Mouse (Mus musculus) midbrain, embryonic 16.5 days (tissue): Measurements from ENCODE around the gene Lcn5. TPM values are rescaled to one million over a fixed set of nuclear protein-coding genes. Genes with fewer than 3 reads are reported as not detected.

Experiments
- ATAC-seq: fragments of 200-750 bp; cut with Nextera tagmentation; 2 replicates; pipeline ENCODE4 v1.8.0; 2017; ENCODE audit warnings: moderate TSS enrichment
- H3K27ac ChIP-seq: fragments of 300-500 bp; sonication (generic); 2 replicates; pipeline ENCODE4 v1.5.1; 2014; ENCODE audit warnings: mild to moderate bottlenecking, low read length, mixed read lengths
- H3K27me3 ChIP-seq: fragments of 300-500 bp; sonication (generic); 2 replicates; pipeline ENCODE4 v1.6.1; 2014; ENCODE audit warnings: low read depth, low read length, mixed read lengths; ENCODE audit not compliant: control insufficient read depth, insufficient read depth
- H3K36me3 ChIP-seq: fragments of 300-500 bp; sonication (generic); 2 replicates; pipeline ENCODE4 v1.6.1; 2014; ENCODE audit warnings: mild to moderate bottlenecking, low read length, moderate library complexity, mixed read lengths; ENCODE audit not compliant: control insufficient read depth, insufficient read depth
- H3K4me1 ChIP-seq: fragments of 300-500 bp; sonication (generic); 2 replicates; pipeline ENCODE4 v1.6.1; 2014; ENCODE audit warnings: mild to moderate bottlenecking, low read length, mixed read lengths; ENCODE audit not compliant: control insufficient read depth, insufficient read depth
- H3K4me2 ChIP-seq: fragments of 300-500 bp; sonication (generic); 2 replicates; pipeline ENCODE4 v1.6.1; 2014; ENCODE audit warnings: mild to moderate bottlenecking, low read length, mixed read lengths
- H3K4me3 ChIP-seq: fragments of 300-500 bp; sonication (generic); 2 replicates; pipeline ENCODE4 v1.5.1; 2014; ENCODE audit warnings: low read depth, mild to moderate bottlenecking, low read length, moderate library complexity, mixed read lengths
- H3K9ac ChIP-seq: fragments of 300-500 bp; sonication (generic); 2 replicates; pipeline ENCODE4 v1.6.1; 2014; ENCODE audit warnings: low read depth, low read length, mixed read lengths
- H3K9me3 ChIP-seq: fragments of 300-500 bp; sonication (generic); replicated peaks from 2 replicates; pipeline ENCODE4 v1.6.1; 2014; ENCODE audit warnings: mild to moderate bottlenecking, low read length, mixed read lengths; ENCODE audit not compliant: control insufficient read depth, poor library complexity, severe bottlenecking
- WGBS: fragments of 180-500 bp; shearing (Covaris S2); extraction: QIAGEN DNeasy Blood & Tissue Kit; methylation state at CpG from one replicate; pipeline ENCODE4 v1.1.7; 2014; 5-methylcytosine and 5-hydroxymethylcytosine counted together
- polyA plus RNA-seq: library from polyadenylated mRNA; unstranded; fragments of >200 nt; fragmentation: Nextera tagmentation; extraction: Ambion mirVana; gene quantifications from 2 replicates; pipeline ENCODE4 v1.2.1, GENCODE M21; 2015

Gene Lcn5
- polyA plus RNA-seq, 1 experiment from 2014 or later, result not detected

GRCm38 (mm10) chr2:25661245-25661970, 3.7 kb downstream of the Lcn5 start:
- Histone ChIP-seq H3K36me3 (no peaks in the 10 kb centered on the region), H3K4me3 (no peak overlapping the region), H3K4me2 (no peak overlapping the region), H3K27ac (no peak overlapping the region), H3K9ac (no peak overlapping the region), H3K4me1 (no peaks in the 10 kb centered on the region), H3K9me3 (no peaks in the 10 kb centered on the region), H3K27me3 (no peaks in the 10 kb centered on the region)
- 92% methylated on average over 6 of the region's 6 CpGs for WGBS
- no peak for ATAC-seq

DNA sequence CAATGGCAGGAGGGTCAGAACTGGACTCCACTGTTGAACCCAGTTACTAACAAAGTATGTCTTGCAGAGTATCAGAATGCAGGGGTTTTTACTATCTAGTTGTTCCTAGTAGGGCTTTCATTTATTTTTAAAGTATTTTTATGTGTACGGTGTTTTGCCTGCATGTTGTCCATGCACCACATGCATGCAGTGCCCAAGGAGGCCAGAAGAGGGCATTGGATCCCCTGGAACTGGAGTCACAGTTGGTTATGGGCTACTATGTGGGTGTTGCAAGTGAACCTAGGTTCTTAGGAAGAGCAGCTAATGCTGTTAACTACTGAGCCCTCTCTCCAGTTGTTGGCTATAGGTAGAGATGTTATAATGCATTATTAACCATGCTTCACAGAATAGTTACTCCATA, 5.8 kb downstream of the Lcn5 start:
- no peaks in the 10 kb centered on the region for H3K9me3 ChIP-seq
- no peaks in the 10 kb centered on the region for H3K4me1 ChIP-seq
- H3K27ac ChIP-seq, result no peak overlapping the region
- H3K9ac ChIP-seq, result no peak overlapping the region
- no peaks in the 10 kb centered on the region for H3K27me3 ChIP-seq
- H3K4me2 ChIP-seq, result no peak overlapping the region
- H3K4me3 ChIP-seq, result no peak overlapping the region
- H3K36me3 ChIP-seq, result no peaks in the 10 kb centered on the region
- WGBS, result 77% methylated on average over 1 of the region's 1 CpGs
- no peak for ATAC-seq

DNA sequence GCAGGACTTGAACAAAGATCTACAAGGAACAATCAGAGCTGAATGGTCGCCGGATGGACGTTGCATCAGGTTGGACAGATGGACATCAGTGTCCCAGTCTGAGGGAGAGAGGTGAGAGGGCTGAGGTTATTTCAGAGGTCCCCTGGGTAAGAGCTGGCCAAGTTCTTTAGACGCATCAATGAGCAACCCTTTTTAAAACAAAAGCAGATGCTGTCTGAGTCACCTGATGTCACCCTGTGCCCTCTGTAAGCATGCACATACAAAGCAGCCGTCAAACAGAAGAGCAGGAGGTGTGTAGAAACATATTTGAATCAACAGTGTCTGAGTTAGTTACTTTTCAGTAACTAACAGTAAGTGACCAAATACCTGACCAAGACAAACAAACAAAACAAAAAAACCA, 6.4 kb downstream of the Lcn5 start:
- H3K9me3 ChIP-seq, result no peaks in the 10 kb centered on the region
- no peak overlapping the region for H3K4me3 ChIP-seq
- no peak overlapping the region for H3K4me2 ChIP-seq
- H3K27ac ChIP-seq, result no peak overlapping the region
- H3K36me3 ChIP-seq, result no peaks in the 10 kb centered on the region
- no peaks in the 10 kb centered on the region for H3K27me3 ChIP-seq
- H3K4me1 ChIP-seq, result no peaks in the 10 kb centered on the region
- no peak for ATAC-seq
- no peak overlapping the region for H3K9ac ChIP-seq
- 84% methylated on average over 5 of the region's 5 CpGs for WGBS

GRCm38 (mm10) chr2:25666516-25666915, 8.8 kb downstream of the Lcn5 start:
- Histone ChIP-seq H3K27ac (no peak overlapping the region), H3K4me3 (no peak overlapping the region), H3K9ac (no peak overlapping the region), H3K27me3 (no peaks in the 10 kb centered on the region), H3K4me2 (no peak overlapping the region), H3K4me1 (no peaks in the 10 kb centered on the region), H3K9me3 (no peaks in the 10 kb centered on the region), H3K36me3 (no peaks in the 10 kb centered on the region)
- no peak for ATAC-seq
- 73% methylated on average over 1 of the region's 1 CpGs for WGBS

DNA sequence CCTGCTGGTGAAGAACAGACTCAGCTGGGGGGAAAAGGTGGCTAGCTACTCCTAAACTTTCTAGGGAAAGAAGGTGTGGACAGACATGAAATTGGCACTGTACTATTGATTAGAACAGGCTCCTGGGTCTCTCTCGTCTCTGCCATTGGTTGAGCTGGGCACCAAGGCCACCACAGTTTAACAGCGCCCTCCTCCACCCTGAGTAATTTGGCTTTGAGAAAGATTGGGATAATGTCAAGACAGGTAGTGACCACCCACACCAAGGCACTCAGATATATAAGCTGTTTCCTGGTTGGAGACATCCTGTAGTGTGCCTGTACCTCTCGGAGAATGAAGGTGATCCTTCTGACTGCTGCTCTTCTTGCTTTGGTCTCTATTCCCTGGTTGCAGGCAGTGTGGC, 18.7 kb downstream of the Lcn5 start, which contains the start of gene Lcn6:
Lcn6 (plus strand) TSS at position 301 of the 400 bp plus-strand sequence.
- Histone ChIP-seq H3K27me3 (no peaks in the 10 kb centered on the region), H3K4me3 (no peak within 1 kb of the TSS), H3K36me3 (no peaks in the 10 kb centered on the region), H3K9me3 (no peaks in the 10 kb centered on the region), H3K27ac (no peak within 1 kb of the TSS), H3K4me1 (no peaks in the 10 kb centered on the region), H3K9ac (no peak within 1 kb of the TSS), H3K4me2 (no peak within 1 kb of the TSS)
- ATAC-seq, result no peak
- 98% methylated on average over 3 of the region's 3 CpGs for WGBS

DNA sequence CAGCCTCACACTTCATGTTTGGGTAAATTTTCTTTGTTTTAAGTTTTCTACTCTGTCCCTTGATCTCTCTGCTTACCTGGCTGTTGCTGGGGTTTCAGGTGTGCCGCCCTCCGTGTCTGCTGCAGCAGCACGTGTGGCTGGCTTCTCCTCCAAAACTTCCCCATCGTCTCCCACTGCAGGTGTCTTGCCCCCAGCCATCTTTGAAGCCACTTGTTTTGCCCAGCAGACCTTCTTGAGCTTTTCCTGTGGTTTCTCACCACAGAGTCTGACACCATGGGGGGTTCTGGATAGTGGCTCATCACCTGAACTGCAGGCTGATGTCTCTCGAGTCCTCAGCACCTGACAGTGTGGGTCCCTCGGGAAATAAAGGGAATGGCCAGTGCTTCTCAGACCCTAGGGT, 21.8 kb downstream of the Lcn5 start:
- WGBS, result 82% methylated on average over 6 of the region's 6 CpGs
- Histone ChIP-seq H3K4me2 (no peak overlapping the region), H3K9ac (no peak overlapping the region), H3K4me3 (no peak overlapping the region), H3K27me3 (no peaks in the 10 kb centered on the region), H3K36me3 (no peaks in the 10 kb centered on the region), H3K27ac (no peak overlapping the region), H3K4me1 (no peaks in the 10 kb centered on the region), H3K9me3 (no peaks in the 10 kb centered on the region)
- no peak for ATAC-seq

DNA sequence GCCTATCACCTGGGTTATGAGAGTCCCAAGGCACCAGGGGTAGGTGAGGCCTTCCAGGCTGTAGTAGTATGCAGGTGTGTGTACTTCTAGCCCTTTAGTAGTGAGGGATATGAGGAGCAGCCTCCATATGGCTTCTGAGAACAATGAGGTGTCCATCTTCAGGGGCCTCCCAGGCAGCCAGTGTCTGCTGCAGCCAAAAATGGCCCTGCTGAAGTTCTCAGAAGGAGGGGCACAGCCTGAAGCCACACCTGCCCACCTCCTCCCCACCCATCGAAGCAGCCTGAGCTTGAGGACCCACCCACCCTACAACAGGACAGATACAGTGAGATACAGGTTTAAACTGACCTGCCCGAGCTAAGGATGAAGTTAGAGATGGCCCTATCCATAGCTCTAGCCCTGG, 24.7 kb downstream of the Lcn5 start, which contains the start of gene Lcn10:
Lcn10 (plus strand) TSS at position 301 of the 400 bp plus-strand sequence.
- no peak within 1 kb of the TSS for H3K9ac ChIP-seq
- no peaks in the 10 kb centered on the region for H3K9me3 ChIP-seq
- H3K27me3 ChIP-seq, result no peaks in the 10 kb centered on the region
- no peak within 1 kb of the TSS for H3K4me3 ChIP-seq
- H3K27ac ChIP-seq, result no peak within 1 kb of the TSS
- ATAC-seq, result no peak
- H3K4me1 ChIP-seq, result no peaks in the 10 kb centered on the region
- 74% methylated on average over 2 of the region's 2 CpGs for WGBS
- no peaks in the 10 kb centered on the region for H3K36me3 ChIP-seq
- H3K4me2 ChIP-seq, result no peak within 1 kb of the TSS

DNA sequence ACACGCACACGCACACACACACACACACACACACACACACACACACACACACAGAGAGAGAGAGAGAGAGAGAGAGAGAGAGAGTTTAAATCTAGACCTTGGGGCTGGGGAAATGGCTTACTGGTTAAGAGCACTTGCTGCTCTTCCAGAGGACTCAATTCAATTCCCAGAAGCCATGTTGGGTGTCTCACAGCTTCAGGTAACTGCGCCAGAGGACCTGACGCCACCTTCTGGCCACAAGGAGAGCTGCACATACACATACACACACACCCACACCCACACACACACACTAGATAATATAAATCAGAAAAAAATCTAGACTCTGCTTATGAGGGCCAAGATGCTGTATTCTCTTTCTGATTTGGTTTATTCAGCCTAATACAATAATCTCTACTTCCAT, 29.2 kb downstream of the Lcn5 start:
- WGBS, result 64% methylated on average over 3 of the region's 4 CpGs
- ATAC-seq, result no peak
- no peaks in the 10 kb centered on the region for H3K27me3 ChIP-seq
- H3K9ac ChIP-seq, result no peak overlapping the region
- H3K4me3 ChIP-seq, result no peak overlapping the region
- H3K4me1 ChIP-seq, result no peaks in the 10 kb centered on the region
- H3K9me3 ChIP-seq, result no peaks in the 10 kb centered on the region
- no peak overlapping the region for H3K27ac ChIP-seq
- H3K36me3 ChIP-seq, result no peaks in the 10 kb centered on the region
- H3K4me2 ChIP-seq, result no peak overlapping the region

DNA sequence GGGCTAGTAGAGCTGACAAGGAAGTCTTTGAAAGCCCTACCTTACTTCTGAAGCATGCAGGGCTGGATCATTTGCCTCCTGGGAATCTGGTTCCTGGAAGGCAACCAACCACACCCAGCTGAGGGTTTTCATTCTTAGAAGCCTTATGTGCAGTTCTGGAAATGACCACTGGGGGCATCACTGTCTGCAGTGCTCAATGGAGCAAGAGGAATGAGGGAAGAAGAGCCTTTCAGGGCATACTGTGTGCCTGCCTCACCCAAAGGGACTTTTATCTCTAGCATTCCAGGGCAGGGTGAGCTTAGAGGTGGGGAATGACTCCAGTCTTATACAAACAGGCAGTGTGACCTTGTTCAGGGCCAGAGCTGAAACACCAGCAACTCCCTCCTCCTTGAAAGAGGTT, 36.9 kb downstream of the Lcn5 start:
- no peak for ATAC-seq
- no peak overlapping the region for H3K4me3 ChIP-seq
- H3K9ac ChIP-seq, result no peak overlapping the region
- H3K4me1 ChIP-seq, result no peaks in the 10 kb centered on the region
- H3K36me3 ChIP-seq, result no peaks in the 10 kb centered on the region
- H3K27me3 ChIP-seq, result no peaks in the 10 kb centered on the region
- no peak overlapping the region for H3K4me2 ChIP-seq
- H3K9me3 ChIP-seq, result no peaks in the 10 kb centered on the region
- H3K27ac ChIP-seq, result no peak overlapping the region
